Mouse (Mus musculus): ENCODE data around the gene A430033K04Rik.

The A430033K04Rik gene

DNA sequence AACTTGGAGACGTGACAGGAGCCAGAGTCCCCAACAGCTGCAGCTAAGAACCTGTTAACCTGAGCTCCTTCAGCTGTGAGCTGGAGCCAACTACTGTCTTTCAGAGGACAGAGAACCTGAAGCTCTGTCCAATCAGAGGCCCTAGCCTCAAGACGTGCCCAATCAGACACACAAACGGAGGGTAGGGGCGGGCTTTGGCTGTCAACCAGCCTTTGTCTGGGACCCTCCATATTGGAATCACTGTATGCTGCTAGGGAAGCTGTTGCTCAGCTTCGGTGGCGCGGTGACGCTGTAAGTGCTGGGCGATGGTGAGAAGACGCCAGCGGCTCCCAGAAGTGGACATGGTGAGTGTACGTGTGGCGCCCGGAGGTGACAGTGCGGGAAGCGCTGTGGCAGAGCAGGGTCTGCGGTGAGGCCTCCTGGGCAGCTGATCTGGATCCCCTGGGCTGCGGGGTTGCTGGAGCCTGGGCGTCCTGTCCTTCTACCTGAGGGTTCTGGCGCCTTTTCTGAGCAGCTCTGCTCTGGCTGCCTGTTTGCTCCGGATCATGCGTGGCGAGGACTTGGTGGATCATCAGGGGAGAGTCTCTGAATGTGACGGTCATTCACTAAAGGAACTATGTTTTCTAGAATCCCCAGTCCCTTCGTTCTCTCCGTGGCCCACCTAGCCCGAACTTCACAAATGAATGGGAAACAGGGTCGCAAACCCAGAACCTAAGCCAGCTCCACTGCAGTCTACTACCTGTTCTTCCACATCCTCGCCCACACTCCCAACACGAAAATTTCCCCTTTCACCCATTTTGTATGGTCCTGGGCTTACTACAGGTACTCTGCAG lies at the start of gene A430033K04Rik:
A430033K04Rik (plus strand) TSS at position 215 of the 833 bp plus-strand sequence.
- peak; percentile 91 for DNase-seq (ENCODE audit: low read depth, low spot score)

DNA sequence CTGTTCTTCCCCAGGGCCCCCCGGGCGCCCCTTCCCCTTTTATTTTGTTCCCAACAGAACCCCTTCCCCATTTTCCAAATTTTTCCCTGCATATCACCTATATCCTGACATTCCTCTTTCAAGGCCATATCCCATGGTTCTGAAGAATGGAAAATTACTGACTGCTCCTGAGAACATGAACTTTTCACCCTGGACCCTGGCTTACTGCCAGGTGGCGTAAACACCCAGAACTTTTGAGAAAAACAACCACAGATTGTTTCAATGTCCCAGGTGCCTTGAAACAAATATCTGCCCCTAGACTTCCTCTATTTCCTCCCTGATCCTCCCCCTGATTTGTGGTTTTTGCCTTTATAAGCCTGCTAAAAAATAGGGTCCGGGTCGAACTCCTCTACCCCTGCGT lies 35.3 kb upstream of the A430033K04Rik start:
- no peak for DNase-seq (ENCODE audit: low read depth, low spot score)

GRCm38 (mm10) chr5:138618353-138618752 lies 4.3 kb upstream of the A430033K04Rik start:
- no peak for DNase-seq (ENCODE audit: low read depth, low spot score)

DNA sequence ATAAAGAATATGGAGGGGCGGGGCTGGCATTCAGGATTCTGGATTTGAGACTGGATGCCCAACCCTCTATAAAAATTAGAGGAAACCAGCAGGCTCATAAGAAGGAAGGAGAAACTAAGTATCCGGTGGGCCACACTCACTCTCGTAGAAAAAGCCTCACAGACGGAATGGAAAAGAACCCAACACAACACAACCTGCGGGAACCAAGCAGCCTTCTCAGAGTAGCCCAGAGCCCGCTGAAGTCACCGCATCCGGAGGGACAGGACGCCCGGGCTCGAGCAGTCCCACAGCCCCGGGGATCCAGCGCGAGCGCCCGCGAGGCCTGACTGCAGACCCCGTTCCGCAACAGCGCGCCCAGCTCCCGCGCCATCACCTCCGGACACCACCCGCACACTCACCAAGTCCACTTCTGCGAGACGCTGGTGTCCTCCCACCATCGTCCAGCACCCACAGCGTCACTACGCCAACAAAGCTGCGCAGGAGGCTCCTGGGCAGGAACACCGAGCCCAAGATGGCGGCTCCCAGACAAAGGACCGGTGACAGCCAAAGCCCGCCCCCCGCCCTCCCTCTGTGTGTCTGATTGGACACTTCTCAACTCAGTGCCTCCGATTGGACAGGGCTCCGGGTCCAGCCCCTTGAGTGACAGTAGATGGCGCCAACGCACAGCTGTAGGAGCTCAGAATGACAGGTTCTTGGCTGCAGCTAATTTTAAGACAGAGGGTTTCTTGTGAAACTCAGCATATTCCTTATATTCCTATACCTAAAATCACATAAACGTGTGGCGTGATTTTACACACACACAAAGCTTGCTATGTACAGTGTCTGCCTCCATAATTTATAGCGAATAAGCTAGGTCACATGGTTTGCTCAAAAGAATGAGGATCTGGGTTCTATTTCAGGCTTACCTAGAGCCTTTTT lies 3.2 kb upstream of the A430033K04Rik start, which contains the start of gene Zfp68:
Zfp68 (minus strand) TSS at position 551 of the 918 bp plus-strand sequence.
- peak; percentile 93 for DNase-seq (ENCODE audit: low read depth, low spot score)

- DNase-seq (ENCODE audit: low read depth, low spot score), result no peak
Observed at GRCm38 (mm10) chr5:138620836-138621235, 1.8 kb upstream of the A430033K04Rik start.

DNA sequence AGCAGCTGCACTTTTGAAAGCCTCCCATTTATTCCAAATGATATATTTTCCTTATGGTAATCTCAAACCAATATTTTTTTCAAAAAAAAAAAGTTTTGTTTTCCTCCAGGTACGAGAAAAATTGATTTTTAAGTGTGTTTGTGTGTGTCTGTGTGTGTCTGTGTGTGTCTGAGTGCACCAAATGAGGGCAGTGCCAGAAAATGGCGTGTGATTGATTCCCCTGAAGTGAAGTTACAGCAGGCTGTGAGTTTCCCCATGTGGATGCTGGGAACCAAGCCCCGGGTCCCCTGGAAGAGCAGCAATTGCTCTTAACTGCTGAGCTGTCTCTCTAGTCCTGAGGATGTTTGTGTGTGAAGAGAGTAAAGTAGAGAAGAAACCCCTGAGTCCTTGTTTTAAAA lies 818 bp downstream of the A430033K04Rik start:
- DNase-seq (ENCODE audit: low read depth, low spot score), result no peak

DNA sequence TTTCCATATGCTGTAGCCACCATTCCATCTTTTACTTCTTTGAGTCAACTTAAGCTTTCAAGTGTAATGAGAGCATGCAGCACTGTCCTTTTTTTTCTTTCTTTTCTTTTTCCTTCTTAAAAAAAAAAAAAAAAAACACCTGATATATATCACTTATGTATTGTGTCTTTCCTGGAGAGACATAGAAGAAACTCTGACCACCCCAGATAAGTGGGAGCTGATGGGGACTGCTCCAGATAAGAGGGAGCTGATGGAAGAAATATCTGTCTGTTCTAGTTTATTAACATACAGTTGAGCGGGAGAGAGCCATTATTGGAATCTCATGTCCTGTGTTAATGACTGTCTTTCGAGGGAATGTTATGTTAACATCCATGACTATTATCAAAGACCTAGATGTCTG lies 13.8 kb downstream of the A430033K04Rik start:
- no peak for DNase-seq (ENCODE audit: low read depth, low spot score)

DNA sequence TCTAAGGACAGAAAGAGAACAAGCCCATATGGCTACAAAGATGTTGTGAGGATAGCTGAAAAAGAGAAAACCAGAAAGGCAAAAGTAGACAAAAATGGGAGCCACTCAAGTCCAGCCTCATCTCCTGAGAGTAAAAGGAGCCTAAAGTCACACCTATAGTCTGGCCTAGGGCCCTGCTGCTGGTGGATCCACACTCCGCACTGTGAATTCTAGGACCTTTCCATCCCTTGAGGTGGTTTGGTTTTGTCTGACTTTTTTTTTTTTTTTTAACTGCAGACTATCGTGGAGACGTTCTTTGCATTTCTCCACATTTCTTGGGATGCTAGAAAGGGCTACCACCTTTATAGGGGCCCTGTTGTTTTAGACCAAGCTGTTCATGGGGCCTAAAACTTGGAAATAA lies 18.4 kb downstream of the A430033K04Rik start:
- no peak for DNase-seq (ENCODE audit: low read depth, low spot score)

GRCm38 (mm10) chr5:138641761-138642160 lies 19.1 kb downstream of the A430033K04Rik start:
- DNase-seq (ENCODE audit: low read depth, low spot score), result no peak

- DNase-seq (ENCODE audit: low read depth, low spot score), result no peak
Observed at GRCm38 (mm10) chr5:138652911-138653310, 30.3 kb downstream of the A430033K04Rik start.

DNA sequence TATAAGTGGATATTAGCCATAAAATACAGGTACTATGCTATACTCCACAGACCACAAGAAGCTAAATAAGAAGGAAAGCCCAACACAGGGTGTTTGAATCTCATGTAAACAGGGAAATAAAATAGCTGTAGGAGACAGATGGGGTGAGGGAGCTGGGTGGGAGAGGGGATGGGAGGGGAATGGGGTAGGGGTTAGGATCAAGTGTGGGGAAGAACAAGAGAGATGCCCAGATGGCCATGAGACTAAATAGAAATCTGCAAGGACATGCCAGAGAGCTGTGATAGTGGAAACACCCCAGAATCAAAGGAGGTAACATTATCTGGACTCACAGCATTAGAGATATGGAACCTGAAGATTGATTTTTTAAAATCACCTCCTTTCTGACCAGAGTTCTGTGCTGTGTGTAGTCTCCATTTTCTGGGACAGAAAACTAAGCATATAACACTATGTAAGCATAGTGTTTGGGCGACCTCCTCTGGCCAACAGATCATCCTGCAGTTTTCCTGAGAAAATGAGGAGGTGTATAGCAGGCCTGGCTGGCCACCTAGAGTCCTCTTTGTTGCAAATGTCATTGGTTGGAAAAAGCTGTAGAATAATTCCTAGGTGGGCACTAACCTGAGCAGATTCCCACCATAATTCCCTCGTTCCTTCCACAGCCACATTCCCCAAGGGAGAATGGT lies 34.0 kb downstream of the A430033K04Rik start:
- peak; percentile 44 for DNase-seq (ENCODE audit: low read depth, low spot score)

- DNase-seq (ENCODE audit: low read depth, low spot score), result no peak
Observed at GRCm38 (mm10) chr5:138657407-138657806, 34.7 kb downstream of the A430033K04Rik start.

DNA sequence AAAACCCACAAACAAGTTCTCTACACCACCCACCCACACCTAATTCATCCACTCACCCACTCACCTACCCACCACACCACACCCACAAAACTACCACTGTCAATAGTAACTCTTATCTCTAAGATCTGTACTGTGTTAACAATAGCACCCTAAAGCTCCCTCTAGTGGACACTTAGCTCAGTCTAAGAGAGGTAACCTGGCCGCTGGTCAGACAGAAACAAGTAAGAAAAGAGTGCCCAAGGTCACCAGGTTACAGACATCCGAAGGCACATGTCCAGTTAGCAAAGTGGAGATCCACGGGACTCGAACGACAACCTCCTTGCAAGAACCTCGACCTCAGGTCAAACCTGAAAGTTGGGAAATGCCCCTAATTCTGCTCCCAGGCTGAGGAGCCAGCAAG lies 35.2 kb downstream of the A430033K04Rik start:
- peak; percentile 37 for DNase-seq (ENCODE audit: low read depth, low spot score)

DNA sequence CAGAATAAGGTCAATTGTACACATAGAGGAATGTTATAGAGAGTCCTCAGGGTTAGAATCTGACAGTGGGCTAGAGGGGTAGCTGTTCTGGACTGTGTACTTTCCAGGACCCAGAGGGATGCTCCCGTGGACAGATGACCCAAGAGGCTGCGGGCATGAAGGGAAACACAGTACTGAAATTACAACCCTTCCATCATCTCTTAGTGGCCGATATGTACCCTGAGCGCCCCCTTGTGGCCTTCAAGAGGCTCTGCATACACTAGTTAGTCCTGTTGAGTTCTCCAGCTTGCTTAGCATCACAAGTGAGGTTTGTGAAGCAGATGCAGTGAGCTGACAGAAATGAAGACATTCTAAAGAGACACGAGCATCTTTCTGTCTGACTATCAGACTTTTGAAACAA lies 36.3 kb downstream of the A430033K04Rik start:
- DNase-seq (ENCODE audit: low read depth, low spot score), result peak; percentile 63

- no peak for DNase-seq (ENCODE audit: low read depth, low spot score)
Observed at GRCm38 (mm10) chr5:138683023-138683766, 60.5 kb downstream of the A430033K04Rik start.

DNA sequence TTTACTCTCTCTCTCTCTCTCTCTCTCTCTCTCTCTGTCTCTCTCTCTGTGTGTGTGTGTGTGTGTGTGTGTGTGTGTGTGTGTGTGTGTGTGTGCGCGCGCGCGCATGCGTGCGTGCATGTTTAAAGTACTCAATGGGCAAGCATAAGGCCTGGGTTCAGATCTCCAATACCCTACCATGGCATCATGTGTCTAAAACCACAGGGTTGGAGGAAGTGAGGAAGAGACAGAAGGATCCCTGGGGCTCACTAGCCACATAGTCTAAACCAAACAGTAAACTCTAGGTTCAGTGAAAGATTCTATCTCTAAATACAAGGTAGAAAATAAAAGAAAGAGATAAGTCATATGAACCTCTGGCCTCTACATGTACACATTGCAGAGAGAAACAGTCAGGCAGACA lies 61.2 kb downstream of the A430033K04Rik start:
- no peak for DNase-seq (ENCODE audit: low read depth, low spot score)

GRCm38 (mm10) chr5:138687453-138687852 lies 64.8 kb downstream of the A430033K04Rik start:
- DNase-seq (ENCODE audit: low read depth, low spot score), result no peak

DNA sequence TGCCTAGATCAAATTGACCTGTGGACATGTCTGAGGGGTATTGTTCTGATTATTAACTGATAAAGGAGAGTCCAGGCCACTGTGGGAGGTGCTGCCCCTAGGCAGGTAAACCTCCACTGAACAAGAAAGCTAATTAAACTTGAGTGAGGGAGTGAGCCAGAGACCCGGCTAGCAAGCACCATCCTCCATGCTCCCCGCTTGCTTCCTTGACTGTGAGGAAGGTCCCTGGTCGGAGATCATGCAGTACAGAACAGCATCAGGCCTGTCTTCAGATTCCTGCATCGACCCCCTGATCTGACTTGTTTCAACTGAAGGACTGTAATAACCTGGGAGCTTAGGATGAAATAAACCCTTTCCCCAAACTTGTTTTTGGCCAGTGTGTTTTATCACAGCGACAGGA lies 66.6 kb downstream of the A430033K04Rik start:
- DNase-seq (ENCODE audit: low read depth, low spot score), result no peak

GRCm38 (mm10) chr5:138692936-138693570 lies 70.4 kb downstream of the A430033K04Rik start:
- no peak for DNase-seq (ENCODE audit: low read depth, low spot score)

- no peak for DNase-seq (ENCODE audit: low read depth, low spot score)
Observed at GRCm38 (mm10) chr5:138694036-138694435, 71.4 kb downstream of the A430033K04Rik start.

Data from retina, postnatal 7 days (tissue).